Mouse (Mus musculus) myocyte (in vitro differentiated cells): ENCODE data around the gene Stard13.

Experiments
- MAX ChIP-seq: IDR thresholded peaks from one replicate; pipeline ENCODE4 v1.6.1; 2011; ENCODE audit warnings: low read depth, mild to moderate bottlenecking, control low read depth
- MYOD1 ChIP-seq, 3 experiments: IDR thresholded peaks; one replicate each; pipeline ENCODE4 v1.6.1; 2011; ENCODE audit warnings: control low read depth in 2 of 3, low read depth in 2 of 3, mild to moderate bottlenecking in 2 of 3, moderate library complexity in 1 of 3; ENCODE audit not compliant: insufficient read length in 2 of 3, control insufficient read depth in 1 of 3
- POLR2A ChIP-seq: IDR thresholded peaks from one replicate; pipeline ENCODE4 v1.6.1; 2011; ENCODE audit warnings: low read depth, mild to moderate bottlenecking, control low read depth, moderate library complexity; ENCODE audit not compliant: insufficient read length
- POLR2AphosphoS2 ChIP-seq: IDR thresholded peaks from one replicate; pipeline ENCODE4 v1.6.1; 2011; ENCODE audit warnings: low read depth, control low read depth; ENCODE audit not compliant: insufficient read length
- REST ChIP-seq: IDR thresholded peaks from one replicate; pipeline ENCODE4 v1.6.1; 2011; ENCODE audit warnings: mild to moderate bottlenecking, control low read depth, moderate library complexity; ENCODE audit not compliant: insufficient read depth, insufficient read length
- TCF12 ChIP-seq: IDR thresholded peaks from one replicate; pipeline ENCODE4 v1.6.1; 2011; ENCODE audit warnings: mild to moderate bottlenecking, control low read depth; ENCODE audit not compliant: poor library complexity, insufficient read depth, severe bottlenecking
- USF1 ChIP-seq: IDR thresholded peaks from one replicate; pipeline ENCODE4 v1.6.1; 2011; ENCODE audit warnings: low read depth, mild to moderate bottlenecking, control low read depth, moderate library complexity

DNA sequence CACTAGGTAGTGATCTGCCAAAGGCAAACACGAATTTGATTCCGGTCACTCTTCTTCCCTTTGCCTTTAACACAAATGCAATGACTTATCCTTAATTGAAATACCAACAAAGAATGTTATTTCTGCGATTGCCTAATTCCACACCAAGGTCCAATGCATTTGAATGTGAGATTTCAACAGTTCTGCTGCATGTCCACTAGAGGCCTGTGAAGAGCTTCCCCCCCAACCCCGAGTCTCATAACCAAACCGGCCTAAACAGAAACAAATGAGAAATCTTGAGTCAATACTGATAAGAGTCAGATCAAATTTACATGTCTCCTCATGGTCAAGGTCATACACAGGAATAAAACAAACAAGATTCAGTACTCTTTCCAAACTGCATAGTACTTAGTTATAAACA lies 91.4 kb downstream of the Stard13 start:
- no peak for TF ChIP-seq POLR2A
- no peak for TF ChIP-seq MAX
- no peak for TF ChIP-seq POLR2AphosphoS2
- no peak for TF ChIP-seq USF1
- TF ChIP-seq TCF12 = no peak
- no peak for TF ChIP-seq REST
- TF ChIP-seq MYOD1 (IDR thresholded peaks at IDR 0.05; ENCODE audit: control insufficient read depth in 1 of 3, insufficient read length in 2 of 3, low read depth in 2 of 3) = no peak
